Mouse (Mus musculus) liver, postnatal 0 days (tissue): ENCODE results near the gene Pim3.
A peak's percentile ranks its signal among the peaks of the same experiment; 100 is the strongest.

Experiments used
- CTCF ChIP-seq: sonication (generic); IDR thresholded peaks from 2 replicates; pipeline ENCODE4 v1.5.1; 2016; ENCODE audit warnings: antibody characterized with exemption, low read depth
- EP300 ChIP-seq: IDR thresholded peaks from 2 replicates; pipeline ENCODE4 v1.6.1; 2016; ENCODE audit warnings: antibody characterized with exemption, low read depth, mild to moderate bottlenecking

DNA sequence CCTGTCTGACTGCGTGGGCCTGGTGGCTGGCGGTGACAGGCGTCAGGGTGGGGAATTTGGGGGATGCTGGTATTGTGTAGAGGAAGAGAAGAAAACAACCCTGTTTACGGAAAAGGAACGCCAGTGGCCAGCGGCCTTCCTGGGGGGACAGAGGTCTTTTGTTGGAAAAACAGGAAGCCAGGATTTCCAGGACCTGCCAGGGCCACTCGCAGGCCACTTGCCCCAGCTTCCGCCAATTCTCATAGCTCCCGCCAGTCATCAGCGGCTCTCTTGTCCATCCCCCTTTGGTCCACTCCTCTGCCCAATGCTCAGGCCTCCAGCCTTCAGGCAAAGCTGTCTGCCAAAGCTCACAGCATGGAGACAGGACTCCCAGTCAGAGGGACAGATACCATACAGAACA lies 21.9 kb upstream of the Pim3 start:
- no peak for TF ChIP-seq CTCF
- TF ChIP-seq EP300: peak; percentile 33; the same call in 1 of the 2 replicates
